Mouse (Mus musculus): ENCODE results near the gene Eno3. TPM values are rescaled to one million over a fixed set of nuclear protein-coding genes. Genes with fewer than 3 reads are reported as not detected.

Eno3 gene
- polyA plus RNA-seq, 1 experiment from 2014 or later = 9.2 TPM

- no peak for ATAC-seq (ENCODE audit: low FRiP score)
- WGBS = 94% methylated on average over 9 of the region's 9 CpGs
- Histone ChIP-seq H3K27me3 (no peaks in the 10 kb centered on the region), H3K36me3 (peaks cover 58% of the 10 kb centered on the region), H3K4me2 (no peak overlapping the region), H3K4me1 (replicated peaks) (peaks cover 19% of the 10 kb centered on the region), H3K4me3 (no peak overlapping the region), H3K9ac (no peak overlapping the region), H3K9me3 (no peaks in the 10 kb centered on the region), H3K27ac (no peak overlapping the region)
Measured at GRCm38 (mm10) chr11:70664741-70665140, 7.7 kb downstream of the Eno3 start.

GRCm38 (mm10) chr11:70666687-70667086 lies 9.7 kb downstream of the Eno3 start:
- 94% methylated on average over 8 of the region's 8 CpGs for WGBS
- no peak for ATAC-seq (ENCODE audit: low FRiP score)
- peaks cover 38% of the 10 kb centered on the region for H3K4me1 ChIP-seq (replicated peaks)
- H3K27me3 ChIP-seq = no peaks in the 10 kb centered on the region
- H3K9ac ChIP-seq = no peak overlapping the region
- H3K4me2 ChIP-seq = no peak overlapping the region
- H3K27ac ChIP-seq = no peak overlapping the region
- H3K9me3 ChIP-seq = no peaks in the 10 kb centered on the region
- no peak overlapping the region for H3K4me3 ChIP-seq
- peaks cover 51% of the 10 kb centered on the region for H3K36me3 ChIP-seq

GRCm38 (mm10) chr11:70667271-70668150 lies 10.5 kb downstream of the Eno3 start:
- peak overlapping the region; percentile 80 for H3K9ac ChIP-seq
- peaks cover 51% of the 10 kb centered on the region for H3K36me3 ChIP-seq
- H3K27ac ChIP-seq = peak overlapping the region; percentile 92
- 83% methylated on average over 14 of the region's 14 CpGs for WGBS
- peak overlapping the region; percentile 91 for H3K4me2 ChIP-seq
- H3K4me1 ChIP-seq (replicated peaks) = peaks cover 39% of the 10 kb centered on the region
- H3K27me3 ChIP-seq = no peaks in the 10 kb centered on the region
- ATAC-seq (ENCODE audit: low FRiP score) = no peak
- no peaks in the 10 kb centered on the region for H3K9me3 ChIP-seq
- H3K4me3 ChIP-seq = peak overlapping the region; percentile 66

DNA sequence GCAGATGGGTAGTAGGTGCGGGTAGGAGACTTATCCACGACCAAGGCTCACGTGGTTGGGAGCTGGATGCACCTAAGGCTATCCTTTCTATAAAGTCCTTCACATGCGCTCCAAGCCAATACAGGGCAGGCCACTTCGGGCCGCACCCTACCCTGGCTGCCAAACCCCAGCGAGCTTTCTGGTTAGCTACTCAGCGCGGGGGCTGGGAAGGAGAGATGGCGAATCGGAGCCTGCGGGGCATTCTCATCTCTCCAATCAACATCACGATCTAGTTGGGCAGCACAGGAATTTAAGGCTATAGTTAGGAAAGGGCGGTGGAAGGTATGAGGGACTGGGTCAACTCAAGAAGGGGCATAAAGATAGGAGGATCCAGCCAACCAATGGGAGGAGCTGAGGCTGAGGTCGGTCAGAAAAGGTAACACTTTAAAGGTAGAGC lies 11.4 kb downstream of the Eno3 start:
- H3K27ac ChIP-seq = peak overlapping the region; percentile 92
- WGBS = under 1% methylated on average over 15 of the region's 15 CpGs
- H3K9me3 ChIP-seq = no peaks in the 10 kb centered on the region
- ATAC-seq (ENCODE audit: low FRiP score) = peak; percentile 44; the same call in 1 of the 2 replicates
- H3K4me3 ChIP-seq = peak overlapping the region; percentile 66
- H3K36me3 ChIP-seq = peaks cover 47% of the 10 kb centered on the region
- H3K4me1 ChIP-seq (replicated peaks) = peaks cover 39% of the 10 kb centered on the region
- H3K4me2 ChIP-seq = peak overlapping the region; percentile 91
- H3K27me3 ChIP-seq = no peaks in the 10 kb centered on the region
- peak overlapping the region; percentile 80 for H3K9ac ChIP-seq

GRCm38 (mm10) chr11:70668771-70669505 lies 11.9 kb downstream of the Eno3 start, which contains the start of gene Spag7:
TSS of gene Spag7 (minus strand) at chr11:70669416.
- H3K9me3 ChIP-seq = no peaks in the 10 kb centered on the region
- peak within 1 kb of the TSS; percentile 66 for H3K4me3 ChIP-seq
- WGBS = under 1% methylated on average over 44 of the region's 44 CpGs
- H3K4me1 ChIP-seq (replicated peaks) = peaks cover 39% of the 10 kb centered on the region
- peak; percentile 97 for ATAC-seq (ENCODE audit: low FRiP score)
- H3K27me3 ChIP-seq = no peaks in the 10 kb centered on the region
- H3K4me2 ChIP-seq = peak within 1 kb of the TSS; percentile 91
- peaks cover 46% of the 10 kb centered on the region for H3K36me3 ChIP-seq
- peak within 1 kb of the TSS; percentile 98 for H3K27ac ChIP-seq
- peak within 1 kb of the TSS; percentile 86 for H3K9ac ChIP-seq

- Histone ChIP-seq H3K36me3 (peaks cover 45% of the 10 kb centered on the region), H3K9me3 (no peaks in the 10 kb centered on the region), H3K4me1 (replicated peaks) (peaks cover 39% of the 10 kb centered on the region), H3K27ac (peak overlapping the region; percentile 98), H3K9ac (peak overlapping the region; percentile 86), H3K4me2 (peak overlapping the region; percentile 91), H3K27me3 (no peaks in the 10 kb centered on the region), H3K4me3 (peak overlapping the region; percentile 66)
- 0% methylated on average over 31 of the region's 31 CpGs for WGBS
- ATAC-seq (ENCODE audit: low FRiP score) = peak; percentile 46
Measured at GRCm38 (mm10) chr11:70669582-70670345, 12.8 kb downstream of the Eno3 start.

DNA sequence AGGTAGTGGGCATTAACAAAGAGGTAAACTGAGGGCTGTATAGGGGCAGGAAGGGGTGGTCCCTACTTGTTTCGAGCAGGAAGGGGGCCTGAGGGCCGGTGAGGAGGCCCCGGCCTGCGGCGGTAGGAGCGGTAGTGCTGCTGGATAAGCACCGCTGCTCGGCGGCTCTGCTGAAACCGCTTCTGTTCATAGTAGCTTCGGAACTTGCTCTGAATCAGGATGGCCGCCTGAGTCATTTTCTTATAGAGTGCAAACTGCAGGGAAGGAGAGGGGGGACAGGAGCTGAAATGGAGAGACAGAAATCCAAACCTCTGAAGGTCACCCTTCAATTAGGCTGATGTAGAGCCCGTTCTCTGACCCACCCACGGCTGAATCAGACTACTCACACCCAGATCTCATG lies 13.5 kb downstream of the Eno3 start:
- no peak for ATAC-seq (ENCODE audit: low FRiP score)

DNA sequence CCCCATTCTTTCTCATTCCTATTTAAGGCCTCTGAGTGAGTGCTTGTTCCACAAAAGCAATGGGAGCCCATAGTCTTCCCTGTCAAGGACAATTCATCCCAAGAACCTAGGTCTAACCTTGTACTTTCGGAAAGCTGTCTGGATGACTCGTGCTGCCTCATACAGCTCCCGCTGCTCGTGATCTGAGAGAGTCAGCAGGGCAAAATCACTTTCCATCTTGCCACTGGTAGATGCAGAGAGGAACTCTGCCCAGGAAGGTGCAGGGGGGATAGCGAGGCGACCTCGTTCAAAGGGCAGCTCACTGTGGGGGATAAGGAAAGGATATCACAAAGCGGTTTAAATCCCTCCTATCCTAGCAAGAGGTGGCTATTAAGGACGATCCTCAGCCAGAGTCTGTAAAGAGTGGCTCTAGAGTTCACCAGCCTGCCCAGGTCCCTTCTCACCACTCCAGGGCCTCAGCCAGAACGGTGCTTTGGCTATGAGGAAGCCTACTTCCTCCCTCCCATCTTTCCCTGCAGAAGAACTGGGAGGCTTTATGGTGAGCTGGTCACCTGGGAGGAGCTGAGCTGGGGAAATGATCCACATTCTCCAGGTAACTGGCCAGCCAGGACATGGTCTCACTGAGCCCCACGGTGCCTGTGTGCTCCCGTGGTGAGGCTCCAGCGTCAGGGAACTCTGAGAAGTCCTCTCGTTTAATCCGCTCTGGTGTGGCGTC lies 14.5 kb downstream of the Eno3 start:
- Histone ChIP-seq H3K4me3 (0 out of 2 replicates have a peak overlapping the region, but pooled peaks have one; percentile 66), H3K9ac (peak overlapping the region; percentile 86; the same call in 1 of the 2 replicates)
- ATAC-seq (ENCODE audit: low FRiP score) = no peak

More for the DNA sequence above, 13.5 kb downstream of the Eno3 start:
- H3K27ac ChIP-seq = peak overlapping the region; percentile 98
- peak overlapping the region; percentile 86 for H3K9ac ChIP-seq
- peaks cover 44% of the 10 kb centered on the region for H3K36me3 ChIP-seq
- H3K4me1 ChIP-seq (replicated peaks) = peaks cover 39% of the 10 kb centered on the region
- WGBS = 35% methylated on average over 14 of the region's 14 CpGs
- H3K4me3 ChIP-seq = peak overlapping the region; percentile 66
- H3K27me3 ChIP-seq = no peaks in the 10 kb centered on the region
- no peaks in the 10 kb centered on the region for H3K9me3 ChIP-seq
- H3K4me2 ChIP-seq = peak overlapping the region; percentile 91

DNA sequence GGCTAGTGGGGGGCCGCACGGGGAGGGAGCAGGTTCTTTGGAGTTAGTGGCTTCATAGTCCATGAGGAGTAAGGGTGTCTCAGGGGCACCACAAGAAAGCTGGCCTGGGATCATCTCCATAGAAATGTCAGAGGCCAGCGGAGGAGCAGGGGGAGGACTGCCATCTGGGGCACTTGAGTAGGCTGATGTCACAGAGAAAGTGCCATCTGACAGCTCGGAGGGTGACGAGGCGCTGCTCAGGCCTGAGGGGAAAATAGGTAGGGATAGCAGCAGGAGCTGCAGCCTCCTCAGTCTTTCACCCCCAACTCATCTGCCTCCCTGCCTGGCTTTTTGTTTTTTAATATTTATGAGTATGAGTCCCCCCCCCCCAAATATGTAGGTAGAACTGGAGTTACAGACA lies 17.0 kb downstream of the Eno3 start:
- no peak for ATAC-seq (ENCODE audit: low FRiP score)
- H3K27me3 ChIP-seq = no peaks in the 10 kb centered on the region
- 0 out of 2 replicates have a peak overlapping the region, but pooled peaks have one; percentile 29 for H3K9ac ChIP-seq
- H3K9me3 ChIP-seq = no peaks in the 10 kb centered on the region
- no peak overlapping the region for H3K27ac ChIP-seq
- 47% methylated on average over 6 of the region's 6 CpGs for WGBS
- peaks cover 64% of the 10 kb centered on the region for H3K36me3 ChIP-seq
- no peak overlapping the region for H3K4me2 ChIP-seq
- H3K4me3 ChIP-seq = no peak overlapping the region
- peaks cover 21% of the 10 kb centered on the region for H3K4me1 ChIP-seq (replicated peaks)

More for the DNA sequence above, 14.5 kb downstream of the Eno3 start:
- WGBS = 89% methylated on average over 16 of the region's 16 CpGs
- Histone ChIP-seq H3K4me1 (replicated peaks) (peaks cover 36% of the 10 kb centered on the region), H3K9me3 (no peaks in the 10 kb centered on the region), H3K27me3 (no peaks in the 10 kb centered on the region), H3K36me3 (peaks cover 49% of the 10 kb centered on the region), H3K4me2 (peak overlapping the region; percentile 91), H3K27ac (no peak overlapping the region)

GRCm38 (mm10) chr11:70674501-70674900 lies 17.5 kb downstream of the Eno3 start:
- peaks cover 69% of the 10 kb centered on the region for H3K36me3 ChIP-seq
- no peak overlapping the region for H3K4me3 ChIP-seq
- no peaks in the 10 kb centered on the region for H3K9me3 ChIP-seq
- no peak for ATAC-seq (ENCODE audit: low FRiP score)
- no peaks in the 10 kb centered on the region for H3K27me3 ChIP-seq
- 67% methylated on average over 11 of the region's 11 CpGs for WGBS
- no peak overlapping the region for H3K4me2 ChIP-seq
- peaks cover 21% of the 10 kb centered on the region for H3K4me1 ChIP-seq (replicated peaks)
- no peak overlapping the region; the same call in 1 of the 2 replicates for H3K9ac ChIP-seq
- H3K27ac ChIP-seq = no peak overlapping the region

GRCm38 (mm10) chr11:70678092-70678491 lies 21.1 kb downstream of the Eno3 start:
- no peak overlapping the region for H3K4me2 ChIP-seq
- H3K4me3 ChIP-seq = no peak overlapping the region
- no peaks in the 10 kb centered on the region for H3K9me3 ChIP-seq
- H3K27me3 ChIP-seq = no peaks in the 10 kb centered on the region
- no peak overlapping the region for H3K9ac ChIP-seq
- H3K4me1 ChIP-seq (replicated peaks) = peaks cover 19% of the 10 kb centered on the region
- 80% methylated on average over 9 of the region's 9 CpGs for WGBS
- no peak overlapping the region for H3K27ac ChIP-seq
- no peak for ATAC-seq (ENCODE audit: low FRiP score)
- H3K36me3 ChIP-seq = peaks cover 77% of the 10 kb centered on the region
